Mouse (Mus musculus) erythroblast, adult 5-6 weeks (primary cell): ENCODE results near the gene Slc39a7. TPM values are rescaled to one million over a fixed set of nuclear protein-coding genes. Genes with fewer than 3 reads are reported as not detected.

ENCODE experiments used
- total RNA-seq, 2 experiments: library from RNA; stranded (forward) in 1 of 2; stranded (reverse) in 1 of 2; fragments of 150-400 nt in 1 of 2; fragments of 200-764, 138-1000 nt in 1 of 2; gene quantifications; 2 replicates each; pipeline versions ENCODE4 v1.2.3 to v1.2.4; 2015 to 2017; ENCODE audit warnings: low replicate concordance in 2 of 2

Slc39a7 gene
- total RNA-seq, 2 experiments from 2014 or later: 11.5 TPM; not detected in 1

Other genes with a start within 250 kb of the Slc39a7 start
Only the 30 nearest of the 33 such genes appear.
- gene Rps28, start 207.1 kb downstream of the Slc39a7 start, total RNA-seq (2015; ENCODE audit: low replicate concordance): 216 and 275 TPM in 2 replicates
- 302 and 335 TPM in 2 replicates for gene Rps28, start 207.1 kb downstream of the Slc39a7 start, total RNA-seq (2017; ENCODE audit: low replicate concordance)
- gene Ndufa7, start 207.1 kb downstream of the Slc39a7 start, total RNA-seq (2015; ENCODE audit: low replicate concordance): 50.6 and 57.5 TPM in 2 replicates
- gene Ndufa7, start 207.1 kb downstream of the Slc39a7 start, total RNA-seq (2017; ENCODE audit: low replicate concordance): 35.4 and 46.6 TPM in 2 replicates
- 3.1 and 3.3 TPM in 2 replicates for gene Cd320, start 188.6 kb downstream of the Slc39a7 start, total RNA-seq (2015; ENCODE audit: low replicate concordance)
- gene Cd320, start 188.6 kb downstream of the Slc39a7 start, total RNA-seq (2017; ENCODE audit: low replicate concordance): not detected in 2 replicates
- not detected in 2 replicates for gene Gm7029, start 157.8 kb downstream of the Slc39a7 start, total RNA-seq (2015; ENCODE audit: low replicate concordance)
- gene Gm7029, start 157.8 kb downstream of the Slc39a7 start, total RNA-seq (2017; ENCODE audit: low replicate concordance): not detected in 2 replicates
- 5.0 and 17.6 TPM in 2 replicates for gene Kifc1, start 141.0 kb downstream of the Slc39a7 start, total RNA-seq (2015; ENCODE audit: low replicate concordance)
- 47.5 and 80.7 TPM in 2 replicates for gene Kifc1, start 141.0 kb downstream of the Slc39a7 start, total RNA-seq (2017; ENCODE audit: low replicate concordance)
- gene Platr17, start 126.5 kb downstream of the Slc39a7 start, total RNA-seq (2015; ENCODE audit: low replicate concordance): not detected in 2 replicates
- gene Platr17, start 126.5 kb downstream of the Slc39a7 start, total RNA-seq (2017; ENCODE audit: low replicate concordance): 9.7 TPM in 1 of 2 replicates, not detected in the other
- gene Daxx, start 122.3 kb downstream of the Slc39a7 start, total RNA-seq (2015; ENCODE audit: low replicate concordance): 12.1 and 14.2 TPM in 2 replicates
- gene Daxx, start 122.3 kb downstream of the Slc39a7 start, total RNA-seq (2017; ENCODE audit: low replicate concordance): 20.4 and 21.7 TPM in 2 replicates
- gene Tapbp, start 115.8 kb downstream of the Slc39a7 start, total RNA-seq (2015; ENCODE audit: low replicate concordance): 30.7 and 30.9 TPM in 2 replicates
- 34.3 and 39.6 TPM in 2 replicates for gene Tapbp, start 115.8 kb downstream of the Slc39a7 start, total RNA-seq (2017; ENCODE audit: low replicate concordance)
- 4.0 and 7.9 TPM in 2 replicates for gene Zbtb22, start 115.8 kb downstream of the Slc39a7 start, total RNA-seq (2015; ENCODE audit: low replicate concordance)
- 8.8 and 10.3 TPM in 2 replicates for gene Zbtb22, start 115.8 kb downstream of the Slc39a7 start, total RNA-seq (2017; ENCODE audit: low replicate concordance)
- 5.2 and 6.1 TPM in 2 replicates for gene Rgl2, start 102.1 kb downstream of the Slc39a7 start, total RNA-seq (2015; ENCODE audit: low replicate concordance)
- gene Rgl2, start 102.1 kb downstream of the Slc39a7 start, total RNA-seq (2017; ENCODE audit: low replicate concordance): 5.6 and 9.7 TPM in 2 replicates
- 15.9 and 38.0 TPM in 2 replicates for gene Pfdn6, start 91.3 kb downstream of the Slc39a7 start, total RNA-seq (2015; ENCODE audit: low replicate concordance)
- 22.9 TPM in 2 replicates for gene Pfdn6, start 91.3 kb downstream of the Slc39a7 start, total RNA-seq (2017; ENCODE audit: low replicate concordance)
- 4.0 and 15.9 TPM in 2 replicates for gene Wdr46, start 91.0 kb downstream of the Slc39a7 start, total RNA-seq (2015; ENCODE audit: low replicate concordance)
- gene Wdr46, start 91.0 kb downstream of the Slc39a7 start, total RNA-seq (2017; ENCODE audit: low replicate concordance): 7.5 and 8.5 TPM in 2 replicates
- gene B3galt4, start 80.2 kb downstream of the Slc39a7 start, total RNA-seq (2015; ENCODE audit: low replicate concordance): not detected in 2 replicates
- 0.70 and 0.94 TPM in 2 replicates for gene B3galt4, start 80.2 kb downstream of the Slc39a7 start, total RNA-seq (2017; ENCODE audit: low replicate concordance)
- 8.2 and 11.3 TPM in 2 replicates for gene Vps52, start 75.9 kb downstream of the Slc39a7 start, total RNA-seq (2015; ENCODE audit: low replicate concordance)
- gene Vps52, start 75.9 kb downstream of the Slc39a7 start, total RNA-seq (2017; ENCODE audit: low replicate concordance): 13.0 and 17.0 TPM in 2 replicates
- 758 and 917 TPM in 2 replicates for gene Rps18, start 75.7 kb downstream of the Slc39a7 start, total RNA-seq (2015; ENCODE audit: low replicate concordance)
- 207 and 301 TPM in 2 replicates for gene Rps18, start 75.7 kb downstream of the Slc39a7 start, total RNA-seq (2017; ENCODE audit: low replicate concordance)
- gene H2-K1, start 31.3 kb downstream of the Slc39a7 start, total RNA-seq (2015; ENCODE audit: low replicate concordance): 177 and 273 TPM in 2 replicates
- 97.6 and 121 TPM in 2 replicates for gene H2-K1, start 31.3 kb downstream of the Slc39a7 start, total RNA-seq (2017; ENCODE audit: low replicate concordance)
- 1.9 and 9.2 TPM in 2 replicates for gene Ring1, start 7.0 kb downstream of the Slc39a7 start, total RNA-seq (2015; ENCODE audit: low replicate concordance)
- gene Ring1, start 7.0 kb downstream of the Slc39a7 start, total RNA-seq (2017; ENCODE audit: low replicate concordance): 2.0 and 2.8 TPM in 2 replicates
- 26.5 and 50.7 TPM in 2 replicates for gene H2-Ke6, start 3.6 kb downstream of the Slc39a7 start, total RNA-seq (2015; ENCODE audit: low replicate concordance)
- gene H2-Ke6, start 3.6 kb downstream of the Slc39a7 start, total RNA-seq (2017; ENCODE audit: low replicate concordance): 15.0 and 17.8 TPM in 2 replicates
- 7.1 and 8.3 TPM in 2 replicates for gene Rxrb, start 130 bp upstream of the Slc39a7 start, total RNA-seq (2015; ENCODE audit: low replicate concordance)
- 10.7 and 12.0 TPM in 2 replicates for gene Rxrb, start 130 bp upstream of the Slc39a7 start, total RNA-seq (2017; ENCODE audit: low replicate concordance)
- gene Col11a2, start 7.8 kb upstream of the Slc39a7 start, total RNA-seq (2015; ENCODE audit: low replicate concordance): 1.3 TPM in 1 of 2 replicates, not detected in the other
- 4.3 and 7.0 TPM in 2 replicates for gene Col11a2, start 7.8 kb upstream of the Slc39a7 start, total RNA-seq (2017; ENCODE audit: low replicate concordance)
- 0.84 and 7.9 TPM in 2 replicates for gene H2-Oa, start 60.7 kb upstream of the Slc39a7 start, total RNA-seq (2015; ENCODE audit: low replicate concordance)
- 1.1 TPM in 1 of 2 replicates, not detected in the other for gene H2-Oa, start 60.7 kb upstream of the Slc39a7 start, total RNA-seq (2017; ENCODE audit: low replicate concordance)
- gene H2-DMa, start 87.9 kb upstream of the Slc39a7 start, total RNA-seq (2015; ENCODE audit: low replicate concordance): 15.9 and 37.5 TPM in 2 replicates
- 11.7 and 13.3 TPM in 2 replicates for gene H2-DMa, start 87.9 kb upstream of the Slc39a7 start, total RNA-seq (2017; ENCODE audit: low replicate concordance)
- 36.1 and 75.0 TPM in 2 replicates for gene Brd2, start 91.0 kb upstream of the Slc39a7 start, total RNA-seq (2015; ENCODE audit: low replicate concordance)
- gene Brd2, start 91.0 kb upstream of the Slc39a7 start, total RNA-seq (2017; ENCODE audit: low replicate concordance): 114 and 135 TPM in 2 replicates
- 2.5 TPM in 1 of 2 replicates, not detected in the other for gene H2-DMb2, start 111.6 kb upstream of the Slc39a7 start, total RNA-seq (2015; ENCODE audit: low replicate concordance)
- 3.2 and 3.6 TPM in 2 replicates for gene H2-DMb2, start 111.6 kb upstream of the Slc39a7 start, total RNA-seq (2017; ENCODE audit: low replicate concordance)
- 6.1 and 9.6 TPM in 2 replicates for gene H2-DMb1, start 121.4 kb upstream of the Slc39a7 start, total RNA-seq (2015; ENCODE audit: low replicate concordance)
- 7.1 and 15.8 TPM in 2 replicates for gene H2-DMb1, start 121.4 kb upstream of the Slc39a7 start, total RNA-seq (2017; ENCODE audit: low replicate concordance)
- gene Tap1, start 155.9 kb upstream of the Slc39a7 start, total RNA-seq (2015; ENCODE audit: low replicate concordance): 6.9 and 12.1 TPM in 2 replicates
- 13.3 and 24.7 TPM in 2 replicates for gene Tap1, start 155.9 kb upstream of the Slc39a7 start, total RNA-seq (2017; ENCODE audit: low replicate concordance)
- 16.1 and 55.0 TPM in 2 replicates for gene Psmb9, start 156.1 kb upstream of the Slc39a7 start, total RNA-seq (2015; ENCODE audit: low replicate concordance)
- 17.2 and 29.1 TPM in 2 replicates for gene Psmb9, start 156.1 kb upstream of the Slc39a7 start, total RNA-seq (2017; ENCODE audit: low replicate concordance)
- 35.5 and 50.4 TPM in 2 replicates for gene Psmb8, start 166.0 kb upstream of the Slc39a7 start, total RNA-seq (2015; ENCODE audit: low replicate concordance)
- 34.0 and 37.2 TPM in 2 replicates for gene Psmb8, start 166.0 kb upstream of the Slc39a7 start, total RNA-seq (2017; ENCODE audit: low replicate concordance)
- gene Tap2, start 171.8 kb upstream of the Slc39a7 start, total RNA-seq (2015; ENCODE audit: low replicate concordance): 0.38 and 5.2 TPM in 2 replicates
- gene Tap2, start 171.8 kb upstream of the Slc39a7 start, total RNA-seq (2017; ENCODE audit: low replicate concordance): 7.8 and 11.2 TPM in 2 replicates
- 4.8 and 8.1 TPM in 2 replicates for gene H2-Ob, start 207.2 kb upstream of the Slc39a7 start, total RNA-seq (2015; ENCODE audit: low replicate concordance)
- gene H2-Ob, start 207.2 kb upstream of the Slc39a7 start, total RNA-seq (2017; ENCODE audit: low replicate concordance): 1.4 TPM in 1 of 2 replicates, not detected in the other